Mouse (Mus musculus) right cerebral cortex, adult 2 months (tissue): ENCODE results near the gene Tpi1.
A peak's percentile ranks its signal among the peaks of the same experiment; 100 is the strongest.

Experiments
- DNase-seq, 2 experiments: peaks; one replicate each; pipeline ENCODE4 v3.0.0; 2021 to 2022; ENCODE audit warnings: low spot score in 2 of 2

Tpi1 gene

DNA sequence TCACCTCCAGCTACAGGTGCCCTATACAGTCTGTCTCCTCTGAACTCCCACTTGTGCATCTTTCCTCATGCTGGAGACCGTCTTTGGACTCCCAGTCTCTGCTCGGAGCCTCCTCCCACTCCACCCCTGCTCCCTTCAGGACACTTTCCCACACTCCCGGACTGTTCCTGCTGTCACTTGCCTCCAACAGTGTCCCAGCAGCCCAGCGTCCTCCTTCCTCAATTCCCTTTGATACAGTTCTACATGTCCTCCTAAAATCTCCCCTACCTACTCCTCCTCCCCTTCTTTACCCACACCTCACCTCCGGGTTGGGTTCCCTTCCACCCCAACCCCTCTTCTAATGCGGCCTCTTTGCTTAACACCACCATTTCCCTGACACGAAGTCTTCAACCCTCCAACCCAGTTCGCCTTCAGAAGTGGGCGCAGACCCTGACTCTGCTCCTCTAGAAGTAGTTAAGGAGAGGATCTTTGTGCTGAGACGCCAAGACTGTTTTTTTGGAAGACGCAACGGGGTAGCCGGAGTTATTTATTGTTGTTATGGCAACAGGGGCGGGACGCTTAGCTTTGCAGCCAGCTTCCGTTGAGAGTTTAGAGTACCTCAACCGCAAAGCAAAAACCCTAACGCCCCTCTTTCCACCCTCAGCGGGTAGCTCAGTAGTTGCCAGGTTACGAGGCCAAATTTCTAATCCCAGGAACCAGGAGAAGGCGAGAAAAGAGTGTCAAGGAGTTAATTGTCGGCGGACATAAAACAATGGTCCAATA lies 34.7 kb downstream of the Tpi1 start, which contains the start of gene Lrrc23:
Gene Lrrc23 (minus strand): TSS at position 506 of the 762 bp plus-strand sequence.
- DNase-seq: peak in 1 of 2 experiments; percentile 41

DNA sequence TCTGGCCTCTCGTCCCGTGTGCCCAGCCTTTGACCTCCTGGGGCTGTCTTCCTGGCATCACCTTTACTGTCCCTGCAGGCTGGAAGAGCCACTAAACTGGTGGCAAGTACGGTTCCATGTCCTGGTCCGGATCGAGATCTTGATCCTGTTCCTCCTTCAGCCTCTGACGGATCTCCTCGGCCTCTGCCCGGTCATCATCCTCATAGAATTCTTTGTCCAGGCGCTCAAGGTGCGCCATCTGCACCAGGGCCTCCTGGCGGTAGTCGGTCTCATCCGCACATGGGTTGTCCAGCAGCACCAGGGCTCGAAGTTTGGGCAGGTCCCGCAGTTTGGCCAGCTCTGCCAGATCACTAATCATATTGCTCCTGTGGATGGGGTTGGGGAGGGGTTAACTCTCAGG lies 43.6 kb downstream of the Tpi1 start:
- no peak for DNase-seq

DNA sequence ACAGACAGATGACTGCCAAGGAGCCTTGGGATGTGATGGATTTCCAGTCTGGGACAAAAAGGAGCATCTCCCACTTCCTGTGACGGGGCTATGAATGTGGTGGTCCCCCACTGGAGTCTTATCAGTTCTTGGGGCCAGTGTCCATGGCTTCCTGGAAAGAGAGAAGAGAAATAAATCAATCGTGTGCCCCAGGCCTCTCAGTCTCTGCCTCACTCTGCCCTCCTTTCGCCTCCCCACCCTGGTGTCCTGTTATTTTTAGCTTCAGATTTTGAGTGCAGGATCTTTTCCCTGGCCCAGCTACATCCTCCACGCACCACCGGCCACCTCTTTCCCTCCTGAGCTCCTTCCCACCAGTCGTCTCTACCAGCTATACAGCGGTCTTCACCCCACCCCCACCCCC lies 44.1 kb downstream of the Tpi1 start:
- no peak for DNase-seq

DNA sequence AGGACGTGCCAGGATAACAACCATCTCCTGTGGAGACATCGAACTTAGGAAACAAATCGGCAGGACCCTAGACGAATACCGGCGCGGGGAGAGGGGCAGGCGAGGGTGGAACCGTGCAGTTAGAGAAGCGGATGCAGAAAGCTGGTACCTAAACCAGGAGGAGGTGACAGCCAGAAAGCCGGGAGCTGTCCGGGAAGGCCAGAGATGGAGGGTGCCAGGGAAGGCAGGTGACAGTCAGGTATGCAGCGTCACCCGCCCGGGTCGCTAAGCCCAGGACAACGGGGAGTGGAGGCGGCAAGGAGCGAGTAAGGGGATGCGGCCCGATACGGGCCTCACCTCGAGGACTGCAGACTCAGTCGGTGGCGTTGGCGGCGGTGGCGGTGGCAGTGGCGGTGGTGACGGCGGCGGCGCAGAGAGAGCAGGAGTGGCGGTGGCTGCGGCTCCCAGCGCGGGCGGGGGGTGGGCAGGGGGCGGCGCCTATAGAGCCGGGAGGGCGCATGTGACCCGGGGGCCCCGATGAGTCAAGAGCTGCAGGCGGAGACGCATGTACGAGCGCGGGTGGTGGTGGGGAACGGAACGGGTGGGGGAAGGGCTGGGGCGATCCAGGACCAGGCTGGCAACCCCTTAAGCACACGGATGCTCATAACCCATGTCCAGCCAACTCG lies 44.9 kb downstream of the Tpi1 start, which contains the start of gene Eno2:
Gene Eno2 (minus strand): TSS at position 573 of the 665 bp plus-strand sequence.
- DNase-seq: peak; percentile 74 to 75

DNA sequence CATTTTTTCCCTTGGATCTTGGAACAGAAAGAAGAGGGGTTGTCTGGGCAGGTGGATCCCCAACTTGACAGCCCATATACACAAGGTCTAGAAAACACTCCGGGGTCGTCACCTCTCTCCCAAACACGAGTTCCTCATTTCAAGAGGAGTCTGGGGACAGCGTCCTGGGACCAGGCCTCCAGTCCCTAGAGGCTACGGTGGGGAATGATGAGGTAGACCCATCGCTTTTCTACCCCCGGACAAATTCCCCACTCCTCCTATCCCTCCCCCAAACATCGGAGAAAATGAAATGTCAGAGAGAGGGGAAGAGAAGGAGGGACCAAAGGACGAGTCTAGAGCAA lies 45.4 kb downstream of the Tpi1 start:
- no peak for DNase-seq

DNA sequence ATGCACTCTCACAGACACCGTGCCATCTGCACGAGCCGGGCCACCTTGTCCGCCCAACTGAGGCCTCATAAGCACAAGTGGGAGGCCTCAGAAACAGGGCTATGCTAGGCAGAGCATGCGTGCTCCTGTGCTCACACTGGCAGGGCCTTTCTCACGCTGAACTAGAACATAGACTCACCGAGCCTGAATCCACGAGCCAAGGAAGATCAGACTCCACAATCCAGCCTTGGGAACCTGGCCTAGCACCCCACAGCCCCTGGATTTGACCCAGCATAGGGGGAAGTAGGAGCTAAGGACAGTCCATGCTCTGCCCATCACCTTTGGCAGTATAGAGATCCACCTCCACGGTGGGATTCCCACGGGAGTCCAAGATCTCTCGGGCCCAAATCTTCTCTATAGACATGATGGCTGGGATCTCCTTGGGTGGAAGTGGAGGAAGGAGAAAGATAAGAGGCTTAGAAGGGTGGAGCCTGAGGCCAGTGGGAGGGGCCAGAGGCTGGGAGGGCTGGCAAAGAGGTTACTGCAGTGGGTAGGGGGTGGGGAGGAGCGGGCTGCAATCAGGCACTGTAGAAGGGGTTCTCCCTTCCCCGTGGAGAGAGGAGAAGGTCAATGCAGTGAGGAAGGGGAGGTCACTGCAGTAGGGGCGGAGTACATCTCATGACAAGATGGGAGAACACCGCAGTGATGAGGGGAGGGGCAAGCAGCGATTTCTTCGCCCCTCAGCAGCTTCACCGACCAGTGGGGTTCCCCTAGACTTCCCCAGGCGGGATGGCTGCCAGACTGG lies 46.0 kb downstream of the Tpi1 start:
- no peak for DNase-seq

DNA sequence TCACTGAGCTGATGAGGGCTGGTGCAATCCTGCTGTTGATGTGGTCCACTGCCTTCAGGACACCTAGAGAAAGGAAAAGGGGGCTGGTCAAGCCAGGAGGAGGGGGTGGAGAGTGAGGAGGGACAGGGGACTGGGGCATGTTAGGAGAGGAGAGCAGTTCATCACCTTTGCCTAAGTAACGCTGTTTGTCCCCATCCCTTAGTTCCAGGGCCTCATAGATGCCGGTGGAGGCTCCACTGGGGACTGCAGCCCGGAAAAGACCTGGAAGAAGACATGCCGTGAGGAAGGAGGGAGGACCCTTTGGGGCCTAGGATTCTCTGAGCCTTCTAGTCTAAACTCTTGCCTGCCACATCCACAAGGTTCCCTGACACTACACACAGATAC lies 46.6 kb downstream of the Tpi1 start:
- no peak for DNase-seq

DNA sequence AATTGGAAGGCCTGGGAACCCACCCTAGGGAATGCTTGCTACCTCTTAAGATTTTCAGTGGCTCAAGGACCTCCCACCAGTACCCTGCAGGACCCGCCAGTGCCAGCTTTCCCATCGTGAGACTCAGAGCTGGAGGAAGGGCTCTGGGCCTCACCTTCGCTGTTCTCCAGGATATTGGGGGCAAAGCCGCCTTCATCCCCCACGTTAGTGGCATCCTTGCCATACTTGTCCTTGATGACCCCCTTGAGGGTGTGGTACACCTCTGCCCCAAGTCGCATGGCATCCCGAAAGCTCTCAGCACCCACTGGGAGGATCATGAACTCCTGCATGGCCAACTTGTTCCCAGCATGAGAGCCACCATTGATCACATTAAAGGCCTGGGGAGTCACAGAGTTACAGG lies 48.1 kb downstream of the Tpi1 start:
- DNase-seq: no peak
